Mouse (Mus musculus) lung, postnatal 0 days (tissue): Measurements from ENCODE around the gene Sept1.

Experiments used
- CTCF ChIP-seq: IDR thresholded peaks from 2 replicates; pipeline ENCODE4 v1.5.1; 2016; ENCODE audit warnings: antibody characterized with exemption, mild to moderate bottlenecking
- EP300 ChIP-seq: IDR thresholded peaks from 2 replicates; pipeline ENCODE4 v1.6.1; 2016; ENCODE audit warnings: antibody characterized with exemption, mild to moderate bottlenecking, control low read depth

DNA sequence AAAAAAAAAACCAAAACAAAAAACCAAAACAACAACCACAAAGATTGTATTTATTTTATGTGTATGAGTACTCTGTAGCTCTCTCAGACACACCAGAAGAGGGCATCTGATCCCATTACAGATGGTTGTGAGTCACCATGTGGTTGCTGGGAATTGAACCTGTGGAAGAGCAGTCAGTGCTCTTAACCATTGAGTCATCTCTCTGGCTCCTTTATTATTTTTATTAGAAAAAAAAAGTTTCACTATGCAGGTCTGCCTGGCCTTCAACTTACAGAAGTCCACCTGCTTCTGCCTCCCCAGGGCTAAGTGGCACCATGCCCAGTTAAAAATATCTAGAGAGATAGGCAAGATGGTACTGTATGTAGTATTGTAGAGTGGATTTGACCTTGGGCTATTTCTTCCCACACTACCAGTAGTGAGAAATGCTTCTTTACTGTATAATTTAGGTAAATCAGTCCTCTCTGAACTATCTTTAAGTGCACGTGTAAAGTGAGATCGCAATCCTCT is 10.5 kb upstream of the Sept1 start:
- TF ChIP-seq EP300 (no peak), CTCF (peak; percentile 11; the same call in 1 of the 2 replicates)
